Comparison of ENCODE assay signal across 20 mouse cellular contexts in the genomic region with DNA sequence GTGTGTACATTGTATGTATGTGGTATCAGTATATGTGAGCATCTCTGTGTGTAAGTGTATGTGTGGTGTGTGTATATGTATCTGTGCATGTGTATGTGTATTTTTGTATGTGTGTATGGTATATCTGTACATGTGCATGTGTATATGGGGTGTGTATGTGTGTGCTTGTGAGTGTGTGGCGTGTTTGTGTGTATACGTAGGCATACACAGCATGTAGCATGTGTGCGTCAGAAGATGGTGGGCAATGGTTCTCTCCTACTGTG.
"Had no signal": no experiment of that assay in that cellular context is flagged by ENCODE, and none has a peak within 500 bp of the region (broad histone marks: within the 10 kb centered on the region; RNA-seq: fewer than 3 reads in every experiment).

No protein-coding gene starts in this region.

- H3K27me3 ChIP-seq: kidney, embryonic 15.5 days; liver, embryonic 13.5 days; neural tube, embryonic 15.5 days had no signal

- H3K36me3 ChIP-seq: kidney, embryonic 15.5 days; liver, embryonic 13.5 days; neural tube, embryonic 15.5 days had no signal

- H3K27ac ChIP-seq: kidney, embryonic 15.5 days; left cerebral cortex, adult 2 months; liver, embryonic 13.5 days; neural tube, embryonic 15.5 days; stomach, postnatal 0 days had no signal

- H3K4me1 ChIP-seq: kidney, embryonic 15.5 days; liver, embryonic 13.5 days had no signal

- DNase-seq: kidney, adult 11 months; kidney, adult 8-10 months; kidney, postnatal 10 days; kidney, postnatal 36 days; layer of hippocampus, postnatal 36 days; liver, embryonic 13.5 days; lung, adult 2 months; lung, postnatal 14 days; lung, postnatal 4 days; right cerebral cortex, adult 18-20 months; right cerebral cortex, postnatal 14 days; right cerebral cortex, postnatal 4 days; thymus, adult 2 months; thymus, postnatal 14 days; thymus, postnatal 4 days had no signal

- H3K9ac ChIP-seq: kidney, embryonic 15.5 days; liver, embryonic 13.5 days; neural tube, embryonic 15.5 days had no signal

- H3K4me2 ChIP-seq: kidney, embryonic 15.5 days; liver, embryonic 13.5 days; neural tube, embryonic 15.5 days had no signal

- H3K4me3 ChIP-seq: kidney, embryonic 15.5 days; left cerebral cortex, adult 2 months; liver, embryonic 13.5 days; myocyte; neural tube, embryonic 15.5 days had no signal

- H3K9me3 ChIP-seq: kidney, embryonic 15.5 days; liver, embryonic 13.5 days; neural tube, embryonic 15.5 days had no signal
